Mouse (Mus musculus): ENCODE results near the gene Gpr45. TPM values are rescaled to one million over a fixed set of nuclear protein-coding genes. Genes with fewer than 3 reads are reported as not detected.

Gpr45 gene
- 0.98 TPM for polyA plus RNA-seq (2014; fragmentation: Illumina TruSeq; extraction: RNeasy Lipid Tissue Mini Kit (QIAGEN cat#74804); ENCODE audit: low read depth, low replicate concordance)

DNA sequence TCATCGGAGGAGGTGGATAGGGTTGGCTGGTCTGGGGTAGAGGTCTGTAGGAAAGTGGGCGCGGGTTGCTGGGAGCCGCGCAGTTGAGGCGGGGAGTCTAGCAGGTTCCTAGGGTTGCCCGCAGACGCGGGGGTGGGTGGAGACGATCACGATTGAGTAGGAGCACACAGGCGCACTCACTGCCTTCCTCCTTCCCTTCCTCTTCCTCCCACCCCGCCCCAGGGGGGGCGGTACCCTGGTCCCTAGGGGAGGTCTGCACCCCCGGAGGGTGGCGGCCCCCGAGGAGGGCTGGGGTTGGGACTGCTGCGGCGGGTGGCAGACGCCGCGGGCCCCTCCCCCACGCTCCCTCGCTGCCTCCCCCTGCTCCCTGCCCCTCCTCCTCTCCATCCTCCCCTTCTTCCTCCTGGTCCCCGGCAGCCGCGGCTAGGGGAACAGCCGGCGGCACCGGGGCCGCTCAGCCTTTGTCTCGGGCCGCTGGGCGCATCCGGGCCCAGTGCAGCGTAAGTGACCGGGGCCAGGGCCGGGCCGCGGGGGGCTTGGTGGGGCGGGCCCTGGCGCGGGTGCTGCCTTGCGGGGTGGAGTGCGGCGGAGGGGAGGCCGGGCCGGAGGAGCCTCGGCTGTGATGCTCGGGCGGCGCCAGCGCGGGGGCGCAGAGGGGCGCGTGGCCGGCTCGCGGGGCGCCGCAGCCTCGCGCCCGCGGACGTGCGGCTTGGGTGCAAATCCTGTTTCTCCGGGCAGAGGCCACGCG is at the start of gene Gpr45:
Gene Gpr45, plus strand, starts transcription at position 139 of the 748 bp plus-strand sequence.

Other genes with a start within 250 kb of the Gpr45 start
- 60.1 TPM for gene Mrps9, start 101.6 kb upstream of the Gpr45 start, polyA plus RNA-seq (2014; fragmentation: Illumina TruSeq; extraction: RNeasy Lipid Tissue Mini Kit (QIAGEN cat#74804); ENCODE audit: low read depth, low replicate concordance)
- 13.3 TPM for gene Tgfbrap1, start 145.8 kb downstream of the Gpr45 start, polyA plus RNA-seq (2014; fragmentation: Illumina TruSeq; extraction: RNeasy Lipid Tissue Mini Kit (QIAGEN cat#74804); ENCODE audit: low read depth, low replicate concordance)
- gene AI597479, start 145.8 kb downstream of the Gpr45 start, polyA plus RNA-seq (2014; fragmentation: Illumina TruSeq; extraction: RNeasy Lipid Tissue Mini Kit (QIAGEN cat#74804); ENCODE audit: low read depth, low replicate concordance), result 39.5 TPM
- gene Fhl2, start 244.1 kb downstream of the Gpr45 start, polyA plus RNA-seq (2014; fragmentation: Illumina TruSeq; extraction: RNeasy Lipid Tissue Mini Kit (QIAGEN cat#74804); ENCODE audit: low read depth, low replicate concordance), result 15.9 TPM